Mouse (Mus musculus) forebrain, embryonic 14.5 days (tissue): ENCODE measurements around the gene Zic5. TPM values are rescaled to one million over a fixed set of nuclear protein-coding genes. Genes with fewer than 3 reads are reported as not detected.
A peak's percentile ranks its signal among the peaks of the same experiment; 100 is the strongest.

ENCODE experiments used
- ATAC-seq: fragments of 200-750 bp; cut with Nextera tagmentation; 2 replicates; pipeline ENCODE4 v1.8.0; 2017; ENCODE audit warnings: mild to moderate bottlenecking, moderate library complexity
- DNase-seq: peaks from one replicate; pipeline ENCODE4 v3.0.0-alpha.2; 2015; ENCODE audit warnings: low spot score
- H3K27ac ChIP-seq: fragments of 300-500 bp; sonication (generic); 2 replicates; pipeline ENCODE4 v1.5.1; 2014; ENCODE audit warnings: low read depth, mild to moderate bottlenecking, control low read depth, low read length, moderate library complexity
- H3K27me3 ChIP-seq: fragments of 300-500 bp; sonication (generic); replicated peaks from 2 replicates; pipeline ENCODE4 v1.6.1; 2014; ENCODE audit warnings: low read length, control low read depth, mixed read lengths; ENCODE audit not compliant: control insufficient read depth, insufficient read depth
- H3K36me3 ChIP-seq: fragments of 300-500 bp; sonication (generic); 2 replicates; pipeline ENCODE4 v1.6.1; 2014; ENCODE audit warnings: low read length, control low read depth; ENCODE audit not compliant: control insufficient read depth, insufficient read depth
- H3K4me1 ChIP-seq: fragments of 300-500 bp; sonication (generic); 2 replicates; pipeline ENCODE4 v1.6.1; 2014; ENCODE audit warnings: antibody characterized with exemption, low read length, control low read depth; ENCODE audit not compliant: control insufficient read depth, insufficient read depth
- H3K4me2 ChIP-seq: fragments of 300-500 bp; sonication (generic); 2 replicates; pipeline ENCODE4 v1.6.1; 2014; ENCODE audit warnings: mild to moderate bottlenecking, control low read depth, low read length
- H3K4me3 ChIP-seq: fragments of 300-500 bp; sonication (generic); 2 replicates; pipeline ENCODE4 v1.5.1; 2014; ENCODE audit warnings: low read depth, low read length, control low read depth
- H3K9ac ChIP-seq: fragments of 300-500 bp; sonication (generic); 2 replicates; pipeline ENCODE4 v1.6.1; 2014; ENCODE audit warnings: mild to moderate bottlenecking, low read length, control low read depth, moderate library complexity
- H3K9me3 ChIP-seq: fragments of 300-500 bp; sonication (generic); replicated peaks from 2 replicates; pipeline ENCODE4 v1.6.1; 2016; ENCODE audit warnings: low read length, control low read depth, mixed read lengths; ENCODE audit not compliant: control insufficient read depth
- WGBS: fragments of 180-500 bp; shearing (Covaris S2); extraction: QIAGEN DNeasy Blood & Tissue Kit; methylation state at CpG from one replicate; pipeline ENCODE4 v1.1.7; 2014; 5-methylcytosine and 5-hydroxymethylcytosine counted together
- polyA plus RNA-seq: library from polyadenylated mRNA; unstranded; fragments of >200 nt; fragmentation: Nextera tagmentation; extraction: Ambion mirVana; gene quantifications from 2 replicates; pipeline ENCODE4 v1.2.1, GENCODE M21; 2014

Zic5 gene
- polyA plus RNA-seq, 1 experiment from 2014 or later = 9.5 TPM

- WGBS = 90% methylated on average over 10 of the region's 10 CpGs
- no peak for ATAC-seq
These were observed 31.4 kb downstream of the Zic5 start for GRCm38 (mm10) chr14:122434039-122434438.

GRCm38 (mm10) chr14:122432558-122432957 lies 32.9 kb downstream of the Zic5 start:
- H3K4me1 ChIP-seq = no peaks in the 10 kb centered on the region
- H3K9ac ChIP-seq = no peak overlapping the region
- no peak overlapping the region for H3K4me3 ChIP-seq
- H3K27me3 ChIP-seq = no peaks in the 10 kb centered on the region
- 63% methylated on average over 3 of the region's 3 CpGs for WGBS
- ATAC-seq (no peak), DNase-seq (no peak)
- no peaks in the 10 kb centered on the region for H3K9me3 ChIP-seq
- H3K4me2 ChIP-seq = no peak overlapping the region
- H3K36me3 ChIP-seq = no peaks in the 10 kb centered on the region
- H3K27ac ChIP-seq = no peak overlapping the region

More at GRCm38 (mm10) chr14:122434039-122434438, 31.4 kb downstream of the Zic5 start:
- Histone ChIP-seq H3K27ac (no peak overlapping the region), H3K4me1 (no peaks in the 10 kb centered on the region), H3K4me3 (no peak overlapping the region), H3K9ac (no peak overlapping the region), H3K36me3 (no peaks in the 10 kb centered on the region), H3K27me3 (no peaks in the 10 kb centered on the region), H3K4me2 (no peak overlapping the region), H3K9me3 (no peaks in the 10 kb centered on the region)
- DNase-seq = no peak

- ATAC-seq = no peak
- Histone ChIP-seq H3K27ac (no peak overlapping the region), H3K4me2 (no peak overlapping the region), H3K27me3 (no peaks in the 10 kb centered on the region), H3K9me3 (no peaks in the 10 kb centered on the region), H3K36me3 (no peaks in the 10 kb centered on the region), H3K4me1 (0 out of 2 replicates have a peak, but pooled peaks cover 5% of the 10 kb centered on the region), H3K4me3 (no peak overlapping the region), H3K9ac (no peak overlapping the region)
- WGBS = 85% methylated on average over 3 of the region's 3 CpGs
- no peak for DNase-seq
These were observed 37.8 kb downstream of the Zic5 start for GRCm38 (mm10) chr14:122427654-122428053.

GRCm38 (mm10) chr14:122427204-122427560 lies 38.3 kb downstream of the Zic5 start:
- DNase-seq (no peak), ATAC-seq (no peak; the same call in 1 of the 2 replicates)
- Histone ChIP-seq H3K4me1 (0 out of 2 replicates have a peak, but pooled peaks cover 5% of the 10 kb centered on the region), H3K27ac (no peak overlapping the region), H3K9me3 (no peaks in the 10 kb centered on the region), H3K9ac (no peak overlapping the region), H3K36me3 (no peaks in the 10 kb centered on the region), H3K27me3 (no peaks in the 10 kb centered on the region), H3K4me2 (no peak overlapping the region), H3K4me3 (no peak overlapping the region)
- WGBS = 59% methylated on average over 8 of the region's 8 CpGs

GRCm38 (mm10) chr14:122426529-122427203 lies 38.8 kb downstream of the Zic5 start:
- Histone ChIP-seq H3K9ac (no peak overlapping the region), H3K4me1 (0 out of 2 replicates have a peak, but pooled peaks cover 5% of the 10 kb centered on the region), H3K36me3 (no peaks in the 10 kb centered on the region), H3K9me3 (no peaks in the 10 kb centered on the region), H3K4me2 (no peak overlapping the region), H3K4me3 (no peak overlapping the region), H3K27me3 (no peaks in the 10 kb centered on the region), H3K27ac (no peak overlapping the region)
- DNase-seq (no peak), ATAC-seq (no peak; the same call in 1 of the 2 replicates)
- WGBS = 58% methylated on average over 10 of the region's 10 CpGs

- Histone ChIP-seq H3K36me3 (no peaks in the 10 kb centered on the region), H3K4me2 (no peak overlapping the region), H3K27me3 (no peaks in the 10 kb centered on the region), H3K4me1 (0 out of 2 replicates have a peak, but pooled peaks cover 5% of the 10 kb centered on the region), H3K4me3 (no peak overlapping the region), H3K27ac (no peak overlapping the region), H3K9me3 (no peaks in the 10 kb centered on the region), H3K9ac (no peak overlapping the region)
- DNase-seq = peak; percentile 53
- no peak; the same call in 1 of the 2 replicates for ATAC-seq
- 42% methylated on average over 3 of the region's 3 CpGs for WGBS
These were observed 41.0 kb downstream of the Zic5 start for GRCm38 (mm10) chr14:122424441-122424840.

- no peak overlapping the region for H3K4me3 ChIP-seq
- no peak overlapping the region for H3K9ac ChIP-seq
- H3K9me3 ChIP-seq = no peaks in the 10 kb centered on the region
- H3K36me3 ChIP-seq = no peaks in the 10 kb centered on the region
- peaks cover 8% of the 10 kb centered on the region for H3K4me1 ChIP-seq
- no peak overlapping the region for H3K4me2 ChIP-seq
- ATAC-seq = no peak
- DNase-seq = no peak
- no peaks in the 10 kb centered on the region for H3K27me3 ChIP-seq
- 5% methylated on average over 4 of the region's 4 CpGs for WGBS
- H3K27ac ChIP-seq = no peak overlapping the region
These were observed 49.2 kb downstream of the Zic5 start for GRCm38 (mm10) chr14:122416166-122416771.

GRCm38 (mm10) chr14:122414786-122415185 lies 50.7 kb downstream of the Zic5 start:
- Histone ChIP-seq H3K27me3 (0 out of 2 replicates have a peak, but pooled peaks cover 4% of the 10 kb centered on the region), H3K4me3 (no peak overlapping the region), H3K4me1 (peaks cover 8% of the 10 kb centered on the region), H3K9me3 (no peaks in the 10 kb centered on the region), H3K36me3 (no peaks in the 10 kb centered on the region), H3K9ac (no peak overlapping the region), H3K27ac (no peak overlapping the region), H3K4me2 (no peak overlapping the region)
- DNase-seq (no peak), ATAC-seq (no peak)
- WGBS = 93% methylated on average over 2 of the region's 2 CpGs

GRCm38 (mm10) chr14:122413542-122413928 lies 51.9 kb downstream of the Zic5 start:
- Histone ChIP-seq H3K27me3 (0 out of 2 replicates have a peak, but pooled peaks cover 4% of the 10 kb centered on the region), H3K4me3 (no peak overlapping the region), H3K9me3 (no peaks in the 10 kb centered on the region), H3K4me2 (no peak overlapping the region), H3K9ac (no peak overlapping the region), H3K36me3 (no peaks in the 10 kb centered on the region), H3K4me1 (peaks cover 8% of the 10 kb centered on the region), H3K27ac (no peak overlapping the region)
- no peak for DNase-seq
- 80% methylated on average over 2 of the region's 2 CpGs for WGBS
- ATAC-seq = no peak
